Mouse (Mus musculus) liver, embryonic 14.5 days (tissue): ENCODE results near the gene Gm3269. TPM values are rescaled to one million over a fixed set of nuclear protein-coding genes. Genes with fewer than 3 reads are reported as not detected.
"Not testable (repeated sequence)": the region's sequence is repeated elsewhere in the genome, so short reads cannot be mapped to it uniquely, and the experiment has no call there.

Experiments
- ATAC-seq: fragments of 200-750 bp; cut with Nextera tagmentation; 2 replicates; pipeline ENCODE4 v1.8.0; 2017; ENCODE audit warnings: moderate number of reproducible peaks, mild to moderate bottlenecking, moderate library complexity; ENCODE audit not compliant: insufficient read depth
- DNase-seq, 3 experiments: peaks; one replicate each; pipeline ENCODE4 v3.0.0-alpha.2; 2012 to 2013; ENCODE audit warnings: low read depth in 3 of 3, low spot score in 3 of 3
- H3K27ac ChIP-seq: fragments of 300-500 bp; sonication (generic); 2 replicates; pipeline ENCODE4 v1.5.1; 2014; ENCODE audit warnings: moderate library complexity, mild to moderate bottlenecking, control low read depth, inconsistent platforms
- H3K27me3 ChIP-seq: fragments of 300-500 bp; sonication (generic); 2 replicates; pipeline ENCODE4 v1.6.1; 2014; ENCODE audit warnings: mild to moderate bottlenecking, low read length, moderate library complexity; ENCODE audit not compliant: control insufficient read depth, insufficient read depth
- H3K36me3 ChIP-seq: fragments of 300-500 bp; sonication (generic); replicated peaks from 2 replicates; pipeline ENCODE4 v1.6.1; 2014; ENCODE audit warnings: low read depth; ENCODE audit not compliant: control insufficient read depth, insufficient read depth
- H3K4me1 ChIP-seq, 2 experiments: fragments of 200-500 bp in 1 of 2; fragments of 300-500 bp in 1 of 2; sonication (generic) in 1 of 2; replicated peaks; 2 replicates each; pipeline ENCODE4 v1.6.1; 2012 to 2014; ENCODE audit warnings: antibody characterized with exemption in 1 of 2, inconsistent platforms in 1 of 2, low read length in 1 of 2; ENCODE audit not compliant: control insufficient read depth in 2 of 2, insufficient read depth in 2 of 2
- H3K4me2 ChIP-seq: fragments of 300-500 bp; sonication (generic); 2 replicates; pipeline ENCODE4 v1.6.1; 2014; ENCODE audit warnings: low read depth, mild to moderate bottlenecking, control low read depth, moderate library complexity
- H3K4me3 ChIP-seq, 2 experiments: fragments of 200-500 bp in 1 of 2; fragments of 300-500 bp in 1 of 2; sonication (generic) in 1 of 2; 2 replicates each; pipeline ENCODE4 v1.5.1; 2012 to 2014; ENCODE audit warnings: low read depth in 2 of 2, low read length in 2 of 2, mild to moderate bottlenecking in 2 of 2, control low read depth in 1 of 2, inconsistent platforms in 1 of 2, moderate library complexity in 1 of 2; ENCODE audit not compliant: insufficient read depth in 1 of 2
- H3K9ac ChIP-seq: fragments of 300-500 bp; sonication (generic); replicated peaks from 2 replicates; pipeline ENCODE4 v1.6.1; 2014; ENCODE audit warnings: mild to moderate bottlenecking, control low read depth, moderate library complexity
- H3K9me3 ChIP-seq: fragments of 300-500 bp; sonication (generic); 2 replicates; pipeline ENCODE4 v1.6.1; 2016; ENCODE audit warnings: low read length, mixed read lengths; ENCODE audit not compliant: control insufficient read depth
- WGBS: fragments of 180-500 bp; shearing (Covaris S2); extraction: QIAGEN DNeasy Blood & Tissue Kit; methylation state at CpG from one replicate; pipeline ENCODE4 v1.1.7; 2014; ENCODE audit not compliant: insufficient replicate concordance; 5-methylcytosine and 5-hydroxymethylcytosine counted together
- polyA plus RNA-seq, 2 experiments: library from polyadenylated mRNA; depleted of rRNA in 1 of 2; stranded (reverse) in 1 of 2; unstranded in 1 of 2; fragments of >200 nt; fragmentation: Nextera tagmentation in 1 of 2; extraction: Ambion mirVana in 1 of 2; gene quantifications; 2 replicates each; pipeline versions ENCODE4 v1.2.1 to v1.2.3; 2012 to 2014

Gm3269 gene
- not detected in 2 replicates for polyA plus RNA-seq (2012; rRNA removed)
- not detected in 2 replicates for polyA plus RNA-seq (2014; fragmentation: Nextera tagmentation; extraction: Ambion mirVana)

DNA sequence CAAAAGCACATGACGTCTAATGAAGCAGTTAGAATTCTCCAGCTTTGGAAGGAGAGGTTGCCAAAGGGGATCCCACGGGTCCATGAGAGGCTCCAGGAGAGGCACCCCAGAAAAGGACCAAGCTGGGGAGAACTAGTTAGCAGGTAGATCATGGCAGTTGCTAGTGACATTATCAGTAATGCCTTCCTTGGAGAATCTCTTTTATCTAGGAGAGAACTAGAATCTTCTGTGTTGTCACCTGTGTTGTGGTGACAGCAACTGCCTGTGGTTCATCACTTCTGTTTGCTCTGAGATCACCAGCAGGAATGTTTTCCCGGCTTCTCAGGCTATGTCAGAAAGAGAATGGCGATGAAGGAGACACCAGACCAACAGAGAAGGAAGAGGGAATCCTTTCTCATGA is at the start of gene Gm3269:
Gene Gm3269 (plus strand): TSS at position 301 of the 400 bp plus-strand sequence.
- WGBS = no CpG with 5 or more reads among the region's 4 CpGs
- not testable (repeated sequence) for H3K9ac ChIP-seq, H3K4me2 ChIP-seq, H3K9me3 ChIP-seq, ATAC-seq, H3K36me3 ChIP-seq, H3K4me1 ChIP-seq, H3K27ac ChIP-seq, DNase-seq, H3K4me3 ChIP-seq, H3K27me3 ChIP-seq

DNA sequence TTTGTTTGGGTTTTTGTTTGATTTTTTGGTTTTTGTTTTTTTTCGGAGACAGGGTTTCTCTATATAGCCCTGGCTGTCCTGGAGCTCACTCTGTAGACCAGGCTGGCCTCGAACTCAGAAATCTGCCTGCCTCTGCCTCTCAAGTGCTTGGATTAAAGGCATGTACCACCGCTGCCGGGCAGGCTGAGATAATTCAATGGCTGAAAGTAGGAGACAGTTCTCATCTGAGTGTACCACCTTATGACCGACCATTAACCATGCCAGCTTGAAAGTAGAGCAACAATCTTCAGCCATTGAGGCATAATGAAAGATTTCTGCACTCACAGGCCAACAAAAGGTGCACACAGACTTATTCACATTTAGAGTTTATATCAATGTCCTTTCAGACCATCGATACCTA is 31.5 kb upstream of the Gm3269 start:
- not testable (repeated sequence) for H3K9ac ChIP-seq, H3K27me3 ChIP-seq, H3K4me2 ChIP-seq, H3K4me3 ChIP-seq, H3K4me1 ChIP-seq, H3K9me3 ChIP-seq, H3K27ac ChIP-seq, DNase-seq, ATAC-seq, H3K36me3 ChIP-seq
- 52% methylated on average over 6 of the region's 6 CpGs for WGBS

DNA sequence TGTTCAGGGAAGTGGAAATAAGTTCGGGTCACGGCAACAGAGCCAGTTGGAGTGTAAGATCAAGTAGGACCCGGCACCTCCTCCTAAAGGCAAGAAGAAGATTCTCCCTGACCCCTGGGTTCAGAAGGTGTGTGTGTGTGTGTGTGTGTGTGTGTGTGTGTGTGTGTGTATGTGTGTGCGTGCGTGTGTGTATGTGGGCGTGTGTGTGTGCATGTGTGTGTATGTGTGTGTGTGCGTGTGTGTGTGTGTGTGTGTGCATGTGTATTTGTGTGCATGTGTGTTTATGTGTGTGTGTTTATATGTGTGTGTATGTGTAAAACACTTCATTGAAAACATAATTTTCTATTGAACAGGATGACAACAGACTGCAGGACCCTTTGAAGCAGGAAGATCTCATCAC is 16.0 kb upstream of the Gm3269 start:
- WGBS = 69% methylated on average over 4 of the region's 7 CpGs
- not testable (repeated sequence) for ATAC-seq, H3K4me2 ChIP-seq, H3K9ac ChIP-seq, H3K27me3 ChIP-seq, H3K4me3 ChIP-seq, H3K36me3 ChIP-seq, H3K4me1 ChIP-seq, H3K9me3 ChIP-seq, DNase-seq, H3K27ac ChIP-seq

DNA sequence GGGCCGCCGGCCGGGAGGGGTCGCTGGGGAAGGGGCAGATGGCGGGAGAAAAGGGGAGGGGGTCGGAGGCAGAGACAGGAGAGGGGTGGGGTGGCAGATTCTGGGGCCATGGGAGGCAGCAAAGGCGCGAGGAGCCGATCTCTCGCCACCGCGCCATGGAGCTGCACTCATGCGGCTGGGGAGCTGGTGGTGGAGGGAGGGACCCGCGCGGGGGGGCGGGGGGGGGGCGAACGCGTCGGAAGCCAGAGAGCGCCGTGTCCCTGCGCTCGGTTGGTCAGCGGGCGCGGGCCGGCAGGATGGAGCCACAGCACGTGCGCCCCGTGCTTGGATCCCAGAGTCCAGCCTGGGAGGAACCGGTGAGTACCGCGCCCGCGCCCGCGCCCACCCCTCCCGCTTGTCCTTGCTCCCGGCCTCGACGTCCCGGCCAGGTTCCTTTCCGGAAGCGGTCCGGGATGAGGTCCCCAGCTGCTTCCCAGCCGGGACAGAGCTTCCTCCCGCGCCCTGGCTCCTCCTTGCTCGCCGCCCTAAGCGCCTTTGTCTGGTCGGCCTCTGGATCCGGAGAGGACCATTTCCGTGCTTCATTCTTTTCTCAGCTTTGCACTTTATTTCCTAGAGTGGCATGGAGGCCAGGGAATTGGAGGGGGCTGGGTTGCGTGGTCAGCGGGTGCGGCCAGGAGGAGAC is 17.5 kb downstream of the Gm3269 start, which contains the start of gene Gm3264:
Gene Gm3264 (plus strand): TSS at position 278 of the 682 bp plus-strand sequence.
- not testable (repeated sequence) for H3K4me3 ChIP-seq, H3K36me3 ChIP-seq, H3K4me1 ChIP-seq, DNase-seq, ATAC-seq, H3K9ac ChIP-seq, H3K27ac ChIP-seq, H3K9me3 ChIP-seq, H3K27me3 ChIP-seq, H3K4me2 ChIP-seq
- 6% methylated on average over 23 of the region's 59 CpGs for WGBS

DNA sequence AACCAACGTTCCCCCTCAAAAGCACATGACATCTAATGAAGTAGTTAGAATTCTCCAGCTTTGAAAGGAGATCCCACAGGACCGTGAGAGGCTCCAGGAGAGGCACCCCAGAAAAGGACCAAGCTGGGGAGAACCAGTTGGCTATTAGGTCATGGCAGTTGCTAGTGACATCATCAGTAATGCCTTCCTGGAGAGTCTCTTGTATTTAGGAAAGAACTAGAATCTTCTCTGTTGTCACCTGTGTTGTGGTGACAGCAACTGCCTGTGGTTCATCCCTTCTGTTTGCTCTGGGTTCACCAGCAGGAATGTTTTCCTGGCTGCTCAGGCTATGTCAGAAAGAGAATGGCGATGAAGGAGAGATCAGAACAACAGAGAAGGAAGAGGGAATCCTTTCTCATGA is 54.2 kb downstream of the Gm3269 start, which contains the start of gene Gm3278:
Gene Gm3278 (plus strand): TSS at position 301 of the 400 bp plus-strand sequence.
- not testable (repeated sequence) for H3K4me1 ChIP-seq, H3K27me3 ChIP-seq, H3K27ac ChIP-seq, ATAC-seq, H3K9ac ChIP-seq, H3K4me3 ChIP-seq, DNase-seq, H3K9me3 ChIP-seq, H3K4me2 ChIP-seq, H3K36me3 ChIP-seq
- WGBS = no CpG with 5 or more reads among the region's 3 CpGs

Other genes with a start within 250 kb of the Gm3269 start
- not detected in 2 replicates for gene Gm8159, start 205.8 kb upstream of the Gm3269 start, polyA plus RNA-seq (2012; rRNA removed)
- not detected in 2 replicates for gene Gm8159, start 205.8 kb upstream of the Gm3269 start, polyA plus RNA-seq (2014; fragmentation: Nextera tagmentation; extraction: Ambion mirVana)
- gene Gm3239, start 173.9 kb upstream of the Gm3269 start, polyA plus RNA-seq (2012; rRNA removed) = not detected in 2 replicates
- gene Gm3239, start 173.9 kb upstream of the Gm3269 start, polyA plus RNA-seq (2014; fragmentation: Nextera tagmentation; extraction: Ambion mirVana) = 0.05 TPM in 1 of 2 replicates, not detected in the other
- not detected in 2 replicates for gene Gm7876, start 128.9 kb upstream of the Gm3269 start, polyA plus RNA-seq (2012; rRNA removed)
- gene Gm7876, start 128.9 kb upstream of the Gm3269 start, polyA plus RNA-seq (2014; fragmentation: Nextera tagmentation; extraction: Ambion mirVana) = not detected in 2 replicates
- gene Gm3252, start 111.3 kb upstream of the Gm3269 start, polyA plus RNA-seq (2012; rRNA removed) = not detected in 2 replicates
- gene Gm3252, start 111.3 kb upstream of the Gm3269 start, polyA plus RNA-seq (2014; fragmentation: Nextera tagmentation; extraction: Ambion mirVana) = not detected in 2 replicates
- not detected in 2 replicates for gene Gm9602, start 61.8 kb upstream of the Gm3269 start, polyA plus RNA-seq (2012; rRNA removed)
- gene Gm9602, start 61.8 kb upstream of the Gm3269 start, polyA plus RNA-seq (2014; fragmentation: Nextera tagmentation; extraction: Ambion mirVana) = not detected in 2 replicates
- not detected in 2 replicates for gene Gm3264, start 17.5 kb downstream of the Gm3269 start, polyA plus RNA-seq (2012; rRNA removed)
- gene Gm3264, start 17.5 kb downstream of the Gm3269 start, polyA plus RNA-seq (2014; fragmentation: Nextera tagmentation; extraction: Ambion mirVana) = not detected in 2 replicates
- gene Gm3278, start 54.3 kb downstream of the Gm3269 start, polyA plus RNA-seq (2012; rRNA removed) = not detected in 2 replicates
- gene Gm3278, start 54.3 kb downstream of the Gm3269 start, polyA plus RNA-seq (2014; fragmentation: Nextera tagmentation; extraction: Ambion mirVana) = not detected in 2 replicates
- gene Gm8297, start 145.8 kb downstream of the Gm3269 start, polyA plus RNA-seq (2012; rRNA removed) = not detected in 2 replicates
- not detected in 2 replicates for gene Gm8297, start 145.8 kb downstream of the Gm3269 start, polyA plus RNA-seq (2014; fragmentation: Nextera tagmentation; extraction: Ambion mirVana)
- not detected in 2 replicates for gene Gm3298, start 177.8 kb downstream of the Gm3269 start, polyA plus RNA-seq (2012; rRNA removed)
- not detected in 2 replicates for gene Gm3298, start 177.8 kb downstream of the Gm3269 start, polyA plus RNA-seq (2014; fragmentation: Nextera tagmentation; extraction: Ambion mirVana)
- gene 4930555G01Rik, start 212.5 kb downstream of the Gm3269 start, polyA plus RNA-seq (2012; rRNA removed) = not detected in 2 replicates
- gene 4930555G01Rik, start 212.5 kb downstream of the Gm3269 start, polyA plus RNA-seq (2014; fragmentation: Nextera tagmentation; extraction: Ambion mirVana) = not detected in 2 replicates
- gene Gm8281, start 232.9 kb downstream of the Gm3269 start, polyA plus RNA-seq (2012; rRNA removed) = 0.04 TPM in 1 of 2 replicates, not detected in the other
- gene Gm8281, start 232.9 kb downstream of the Gm3269 start, polyA plus RNA-seq (2014; fragmentation: Nextera tagmentation; extraction: Ambion mirVana) = not detected in 2 replicates